Mouse (Mus musculus) ES-E14 (cell line): Measurements from ENCODE around the gene Aplp1.

ENCODE experiments used
- CHD2 ChIP-seq: IDR thresholded peaks from 2 replicates; pipeline ENCODE4 v1.6.1; 2014; ENCODE audit warnings: mild to moderate bottlenecking, low read depth, low read length, inconsistent platforms
- MAFK ChIP-seq: IDR thresholded peaks from 2 replicates; pipeline ENCODE4 v1.6.1; 2014; ENCODE audit warnings: mild to moderate bottlenecking, low read depth, low read length, inconsistent platforms; ENCODE audit not compliant: insufficient read depth
- ZNF384 ChIP-seq: IDR thresholded peaks from 2 replicates; pipeline ENCODE4 v1.6.1; 2012; ENCODE audit warnings: low read depth, low read length, inconsistent platforms

DNA sequence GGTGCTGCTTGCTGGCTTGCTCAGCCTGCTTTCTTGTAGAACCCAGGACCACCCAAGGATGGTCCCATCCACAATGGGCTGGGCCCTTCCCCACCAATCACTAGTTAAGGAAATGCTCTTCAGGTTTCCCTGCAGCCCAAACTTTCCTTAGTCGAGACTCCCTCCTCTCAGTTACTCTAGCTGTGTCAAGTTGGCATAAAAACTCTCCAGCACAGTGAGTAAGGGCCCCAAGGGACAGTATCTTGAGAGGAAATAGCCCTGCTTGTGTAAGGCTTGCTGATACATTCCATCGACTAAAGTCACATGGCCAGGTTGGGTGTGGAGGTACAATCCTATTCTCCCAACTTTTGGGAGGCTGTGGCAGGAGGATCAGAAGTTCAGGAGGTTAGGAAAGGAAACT, 15.1 kb downstream of the Aplp1 start:
- TF ChIP-seq CHD2 (no peak), ZNF384 (no peak), MAFK (no peak)
